Mouse (Mus musculus) small intestine, adult 2 months (tissue): Measurements from ENCODE around the gene Best1. TPM values are rescaled to one million over a fixed set of nuclear protein-coding genes. Genes with fewer than 3 reads are reported as not detected.

Source experiments
- H3K27ac ChIP-seq: fragments of 200-500 bp; 2 replicates; pipeline ENCODE4 v1.5.1; 2012; ENCODE audit warnings: low read depth, low read length, control low read depth, inconsistent platforms; ENCODE audit not compliant: insufficient read depth
- H3K27me3 ChIP-seq: fragments of 200-500 bp; 2 replicates; pipeline ENCODE4 v1.6.1; 2012; ENCODE audit warnings: mild to moderate bottlenecking, moderate library complexity, low read length, inconsistent platforms; ENCODE audit not compliant: control insufficient read depth, insufficient read depth
- H3K36me3 ChIP-seq: fragments of 200-500 bp; 2 replicates; pipeline ENCODE4 v1.6.1; 2012; ENCODE audit warnings: mild to moderate bottlenecking, low read length, control low read depth, inconsistent platforms; ENCODE audit not compliant: control insufficient read depth, insufficient read depth
- H3K4me1 ChIP-seq: fragments of 200-500 bp; 2 replicates; pipeline ENCODE4 v1.6.1; 2012; ENCODE audit warnings: low read length, inconsistent platforms, mixed read lengths; ENCODE audit not compliant: control insufficient read depth, insufficient read depth, insufficient read length
- H3K4me3 ChIP-seq: fragments of 200-500 bp; 2 replicates; pipeline ENCODE4 v1.5.1; 2012; ENCODE audit warnings: low read depth, mild to moderate bottlenecking, control low read depth, inconsistent platforms, low read length, moderate library complexity
- CTCF ChIP-seq: fragments of 200-500 bp; IDR thresholded peaks from 2 replicates; pipeline ENCODE4 v1.5.1; 2012; ENCODE audit warnings: low read depth, mild to moderate bottlenecking, control low read depth, inconsistent platforms, low read length, moderate library complexity, mixed read lengths; ENCODE audit not compliant: insufficient replicate concordance, insufficient read length; ENCODE audit errors: extremely low read depth
- POLR2A ChIP-seq: fragments of 200-500 bp; IDR thresholded peaks from 2 replicates; pipeline ENCODE4 v1.6.1; 2012; ENCODE audit warnings: low read depth, mild to moderate bottlenecking, control low read depth, inconsistent platforms, low read length, moderate library complexity
- WGBS: fragments of 180-500 bp; shearing (Covaris S2); methylation state at CpG from one replicate; pipeline ENCODE4 v1.1.7; 2018; 5-methylcytosine and 5-hydroxymethylcytosine counted together
- polyA plus RNA-seq: library from polyadenylated mRNA; depleted of rRNA; stranded (reverse); fragments of >200 nt; gene quantifications from 2 replicates; pipeline ENCODE4 v1.2.3, GENCODE M21; 2012

Best1 gene
- polyA plus RNA-seq, 1 experiment, result 0.09 TPM

GRCm38 (mm10) chr19:9984111-9985055 is 17.1 kb downstream of the Best1 start:
- Histone ChIP-seq H3K4me3 (peak overlapping the region; percentile 53), H3K27me3 (no peaks in the 10 kb centered on the region), H3K4me1 (peaks cover 15% of the 10 kb centered on the region), H3K27ac (peak overlapping the region; percentile 17; the same call in 1 of the 2 replicates), H3K36me3 (peaks cover 22% of the 10 kb centered on the region)
- TF ChIP-seq CTCF (no peak), POLR2A (no peak)
- 47% methylated on average over 20 of the region's 20 CpGs for WGBS

- 1% methylated on average over 31 of the region's 31 CpGs for WGBS
- peaks cover 22% of the 10 kb centered on the region for H3K36me3 ChIP-seq
- H3K4me1 ChIP-seq, result peaks cover 20% of the 10 kb centered on the region; the same call in 1 of the 2 replicates
- peak overlapping the region; percentile 100 for H3K27ac ChIP-seq
- H3K27me3 ChIP-seq, result no peaks in the 10 kb centered on the region
- H3K4me3 ChIP-seq, result peak overlapping the region; percentile 89
- TF ChIP-seq CTCF (no peak; the same call in 1 of the 2 replicates), POLR2A (no peak)
Measured at GRCm38 (mm10) chr19:9982852-9983542, 18.4 kb downstream of the Best1 start.

GRCm38 (mm10) chr19:9982151-9982851 is 19.1 kb downstream of the Best1 start:
- peak overlapping the region; percentile 89 for H3K4me3 ChIP-seq
- H3K27ac ChIP-seq, result peak overlapping the region; percentile 100
- H3K27me3 ChIP-seq, result no peaks in the 10 kb centered on the region
- H3K36me3 ChIP-seq, result peaks cover 22% of the 10 kb centered on the region
- no peak; the same call in 1 of the 2 replicates for TF ChIP-seq CTCF
- peak; percentile 98 for TF ChIP-seq POLR2A
- peaks cover 23% of the 10 kb centered on the region for H3K4me1 ChIP-seq
- under 1% methylated on average over 58 of the region's 59 CpGs for WGBS

- peaks cover 22% of the 10 kb centered on the region for H3K36me3 ChIP-seq
- TF ChIP-seq CTCF (no peak), POLR2A (no peak)
Measured at GRCm38 (mm10) chr19:9981621-9982020, 19.8 kb downstream of the Best1 start.

GRCm38 (mm10) chr19:9980258-9980657 is 21.2 kb downstream of the Best1 start, which contains the start of gene Fth1:
Gene Fth1 (plus strand): TSS chr19:9980598.
- H3K27me3 ChIP-seq, result no peaks in the 10 kb centered on the region
- no peak within 1 kb of the TSS for H3K4me3 ChIP-seq
- TF ChIP-seq CTCF, result no peak
- no peak for TF ChIP-seq POLR2A
- H3K36me3 ChIP-seq, result peaks cover 15% of the 10 kb centered on the region
- peak within 1 kb of the TSS; percentile 96; the same call in 1 of the 2 replicates for H3K27ac ChIP-seq
- 83% methylated on average over 4 of the region's 4 CpGs for WGBS
- H3K4me1 ChIP-seq, result peaks cover 34% of the 10 kb centered on the region

More at GRCm38 (mm10) chr19:9981621-9982020, 19.8 kb downstream of the Best1 start:
- WGBS, result 33% methylated on average over 4 of the region's 4 CpGs
- Histone ChIP-seq H3K4me1 (peaks cover 23% of the 10 kb centered on the region), H3K27ac (peak overlapping the region; percentile 96), H3K27me3 (no peaks in the 10 kb centered on the region), H3K4me3 (no peak overlapping the region; the same call in 1 of the 2 replicates)

GRCm38 (mm10) chr19:9979156-9979555 is 22.3 kb downstream of the Best1 start:
- TF ChIP-seq CTCF (no peak), POLR2A (no peak)
- Histone ChIP-seq H3K4me3 (no peak overlapping the region), H3K27me3 (no peaks in the 10 kb centered on the region), H3K27ac (peak overlapping the region; percentile 55), H3K36me3 (peaks cover 4% of the 10 kb centered on the region), H3K4me1 (peaks cover 38% of the 10 kb centered on the region)
- WGBS, result 88% methylated on average over 2 of the region's 2 CpGs
